Comparison of ENCODE assay signal across 19 mouse cellular contexts in the genomic region with DNA sequence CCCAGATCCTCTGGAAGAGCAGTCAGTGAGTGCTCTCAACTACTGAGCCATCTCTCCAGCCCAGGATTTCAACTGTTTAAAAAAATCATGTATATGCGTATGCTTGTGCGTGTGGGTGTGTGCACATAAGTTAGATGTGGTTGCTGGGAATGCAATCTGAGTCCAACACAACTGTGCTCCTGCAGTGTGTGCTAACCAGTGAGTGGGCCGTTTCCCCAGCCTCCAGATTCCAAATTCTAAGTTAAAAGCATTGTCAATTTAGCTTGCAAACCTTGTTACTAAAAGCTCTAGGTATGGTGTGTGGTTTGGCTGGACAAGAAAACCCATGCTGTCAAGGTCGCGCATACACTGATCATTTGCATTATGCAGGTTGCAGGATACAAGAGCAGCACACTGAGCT. TPM values are rescaled to one million over a fixed set of nuclear protein-coding genes. Genes with fewer than 3 reads are reported as not detected.
A peak's percentile ranks its signal among the peaks of the same experiment; 100 is the strongest.
DNase-seq lines count a peak whose midpoint lies in the region; ATAC-seq lines count a peak whose summit lies in the region.
"Had no signal": no experiment of that assay in that cellular context is flagged by ENCODE, and none has a peak within 500 bp of the region (broad histone marks: within the 10 kb centered on the region; RNA-seq: fewer than 3 reads in every experiment).

No protein-coding gene starts in this region.

- H3K4me1 ChIP-seq in limb, embryonic 10.5 days = no peaks in the 10 kb centered on the region
- H3K4me1 ChIP-seq in forebrain, embryonic 13.5 days = no peaks in the 10 kb centered on the region
- H3K4me1 ChIP-seq: embryonic facial prominence, embryonic 10.5 days; embryonic facial prominence, embryonic 12.5 days had no signal

- H3K9ac ChIP-seq in forebrain, embryonic 13.5 days = no peak overlapping the region
- H3K9ac ChIP-seq: embryonic facial prominence, embryonic 12.5 days; forebrain, postnatal 0 days had no signal

- H3K27me3 ChIP-seq in limb, embryonic 10.5 days (ENCODE audit: low read depth, poor library complexity, severe bottlenecking) = no peaks in the 10 kb centered on the region
- H3K27me3 ChIP-seq in forebrain, embryonic 13.5 days = no peaks in the 10 kb centered on the region
- H3K27me3 ChIP-seq: embryonic facial prominence, embryonic 12.5 days; Patski had no signal

- peak; percentile 31 for DNase-seq in right cerebral cortex, adult 18-20 months
- DNase-seq in right cerebral cortex, postnatal 4 days = no peak
- peak; percentile 55 for DNase-seq in R1 (ENCODE audit: low read depth, low spot score)
- peak; percentile 20 for DNase-seq in limb, embryonic 10.5 days (ENCODE audit: low spot score)
- DNase-seq in kidney, postnatal 36 days = no peak
- DNase-seq: adrenal gland, adult 2 months; adrenal gland, postnatal 10 days; adrenal gland, postnatal 25 days; cerebellum, adult 11-12 months; cerebellum, adult 2 months; cerebellum, adult 9-10 months; cerebellum, postnatal 10 days; cerebellum, postnatal 25 days; forebrain, postnatal 0 days had no signal

- 94% methylated on average over 5 of the region's 5 CpGs for WGBS in limb, embryonic 10.5 days
- WGBS in forebrain, embryonic 13.5 days = 97% methylated on average over 5 of the region's 5 CpGs

- no peaks in the 10 kb centered on the region for H3K9me3 ChIP-seq in limb, embryonic 10.5 days (replicated peaks)
- no peaks in the 10 kb centered on the region for H3K9me3 ChIP-seq in forebrain, embryonic 13.5 days (replicated peaks)
- H3K9me3 ChIP-seq: embryonic facial prominence, embryonic 12.5 days had no signal

- H3K4me3 ChIP-seq in limb, embryonic 10.5 days = no peak overlapping the region
- H3K4me3 ChIP-seq in forebrain, embryonic 13.5 days = no peak overlapping the region
- H3K4me3 ChIP-seq: embryonic facial prominence, embryonic 10.5 days; embryonic facial prominence, embryonic 12.5 days had no signal

- no peak overlapping the region for H3K4me2 ChIP-seq in forebrain, embryonic 13.5 days
- H3K4me2 ChIP-seq: embryonic facial prominence, embryonic 12.5 days had no signal

- H3K27ac ChIP-seq in limb, embryonic 10.5 days = no peak overlapping the region
- no peak overlapping the region for H3K27ac ChIP-seq in forebrain, embryonic 13.5 days
- H3K27ac ChIP-seq: embryonic facial prominence, embryonic 10.5 days; embryonic facial prominence, embryonic 12.5 days had no signal

- ATAC-seq in forebrain, embryonic 13.5 days = no peak
- ATAC-seq: forebrain, embryonic 14.5 days; forebrain, postnatal 0 days; Patski had no signal

- H3K36me3 ChIP-seq in limb, embryonic 10.5 days = peaks cover 96% of the 10 kb centered on the region
- peaks cover 82% of the 10 kb centered on the region for H3K36me3 ChIP-seq in forebrain, embryonic 13.5 days (ENCODE audit: poor library complexity, severe bottlenecking)

RNA-seq across cellular contexts. Expression of gene Sap18, which starts 13.9 kb away (rescaled TPM):
- polyA plus RNA-seq in limb, embryonic 10.5 days (2016; fragmentation: Nextera tagmentation; extraction: Ambion mirVana) = 25.2 and 34.5 TPM in 2 replicates
- 24.1 and 24.5 TPM in 2 replicates for polyA plus RNA-seq in forebrain, embryonic 13.5 days (2015; fragmentation: Nextera tagmentation; extraction: Ambion mirVana)

RNA-seq across cellular contexts. Expression of gene Ska3, which starts 14.1 kb away (rescaled TPM):
- polyA plus RNA-seq in limb, embryonic 10.5 days (2016; fragmentation: Nextera tagmentation; extraction: Ambion mirVana) = 65.9 and 66.4 TPM in 2 replicates
- polyA plus RNA-seq in forebrain, embryonic 13.5 days (2015; fragmentation: Nextera tagmentation; extraction: Ambion mirVana) = 34.8 and 37.6 TPM in 2 replicates

RNA-seq across cellular contexts. Expression of gene Mrpl57, which starts 14.2 kb away (rescaled TPM):
- polyA plus RNA-seq in limb, embryonic 10.5 days (2016; fragmentation: Nextera tagmentation; extraction: Ambion mirVana) = 143 and 157 TPM in 2 replicates
- 151 and 152 TPM in 2 replicates for polyA plus RNA-seq in forebrain, embryonic 13.5 days (2015; fragmentation: Nextera tagmentation; extraction: Ambion mirVana)

RNA-seq across cellular contexts. Expression of gene Lats2, which starts 53.7 kb away (rescaled TPM):
- polyA plus RNA-seq in limb, embryonic 10.5 days (2016; fragmentation: Nextera tagmentation; extraction: Ambion mirVana) = 16.3 and 21.0 TPM in 2 replicates
- 7.8 and 8.3 TPM in 2 replicates for polyA plus RNA-seq in forebrain, embryonic 13.5 days (2015; fragmentation: Nextera tagmentation; extraction: Ambion mirVana)

Comparison
In these comparisons a context has a peak if more than half of its experiments do, and no peak if none do; other contexts are left out.
1. DNase-seq: peak in right cerebral cortex, adult 18-20 months (single experiment), R1 (single experiment) and limb, embryonic 10.5 days (single experiment); none in right cerebral cortex, postnatal 4 days (single experiment) and kidney, postnatal 36 days (0 of 2).